Mouse (Mus musculus) megakaryocyte, embryonic 14.5 days (primary cell): ENCODE data around the gene Ecsit. TPM values are rescaled to one million over a fixed set of nuclear protein-coding genes. Genes with fewer than 3 reads are reported as not detected.

Source experiments
- H3K27me3 ChIP-seq: replicated peaks from 2 replicates; pipeline ENCODE3; 2012; ENCODE audit warnings: inconsistent platforms
- H3K36me3 ChIP-seq: replicated peaks from 2 replicates; pipeline ENCODE3; 2012; ENCODE audit warnings: low read length, inconsistent platforms, mixed read lengths
- H3K4me1 ChIP-seq: 2 replicates; pipeline ENCODE4 v1.6.1; 2012; ENCODE audit warnings: inconsistent platforms
- H3K4me3 ChIP-seq: replicated peaks from 2 replicates; pipeline ENCODE3; 2012; ENCODE audit warnings: moderate library complexity, mild to moderate bottlenecking, inconsistent platforms
- H3K9me3 ChIP-seq: 2 replicates; pipeline ENCODE4 v1.6.1; 2012; ENCODE audit warnings: inconsistent platforms
- FLI1 ChIP-seq: IDR thresholded peaks from 2 replicates; pipeline ENCODE4 v1.6.1; 2012; ENCODE audit warnings: low read length, inconsistent platforms, mixed read lengths
- GATA1 ChIP-seq: IDR thresholded peaks from 3 replicates; pipeline ENCODE4 v1.6.1; 2012; ENCODE audit warnings: mixed read lengths, low read length, inconsistent platforms, borderline replicate concordance
- polyA plus RNA-seq: library from polyadenylated mRNA; stranded (reverse); fragments of >175 nt; gene quantifications from 2 replicates; pipeline ENCODE4 v1.2.3, GENCODE M21; 2012; ENCODE audit warnings: low replicate concordance; ENCODE audit not compliant: insufficient read depth

Gene Ecsit
- polyA plus RNA-seq, 1 experiment: 16.8 TPM

DNA sequence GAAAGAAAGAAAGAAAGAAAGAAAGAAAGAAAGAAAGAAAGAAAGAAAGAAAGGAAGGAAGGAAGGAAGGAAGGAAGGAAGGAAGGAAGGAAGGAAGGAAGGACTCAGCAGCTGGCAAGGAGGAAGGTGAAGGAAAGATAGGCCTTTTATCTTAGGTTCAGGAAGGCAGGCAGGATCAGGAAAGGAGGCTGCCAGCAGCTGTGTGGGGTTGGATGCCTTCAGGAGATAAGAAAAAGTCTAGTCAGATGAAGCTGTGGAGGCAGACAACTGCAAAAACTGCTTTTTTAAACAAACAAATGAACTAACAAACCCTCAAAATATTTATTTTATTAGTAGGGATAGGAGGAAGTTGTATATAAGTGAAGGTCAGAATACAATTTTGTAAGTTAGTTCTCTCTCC, 36.3 kb upstream of the Ecsit start:
- H3K36me3 ChIP-seq: no peaks in the 10 kb centered on the region

DNA sequence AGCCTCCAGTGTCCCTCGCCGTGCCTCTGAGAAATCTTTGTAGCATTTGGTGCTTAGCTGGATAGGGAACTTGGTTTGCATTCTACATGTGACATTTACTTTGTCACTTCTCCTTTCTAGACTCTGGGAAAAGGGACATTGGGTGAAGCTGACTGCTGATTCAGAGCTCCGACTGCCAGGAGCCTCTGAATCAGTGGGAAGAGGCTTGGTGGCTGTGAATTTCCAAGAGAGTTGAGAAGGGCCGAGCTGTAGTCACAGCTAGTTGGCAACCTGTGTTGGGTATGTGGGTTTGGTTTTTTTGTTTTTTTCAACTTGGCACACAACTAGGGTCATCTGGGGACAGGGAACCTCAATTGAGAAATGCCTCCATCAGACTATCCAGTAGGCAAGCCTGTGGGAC, 34.3 kb upstream of the Ecsit start:
- Histone ChIP-seq H3K36me3 (peaks cover 3% of the 10 kb centered on the region), H3K4me1 (peaks cover 47% of the 10 kb centered on the region), H3K4me3 (no peak overlapping the region), H3K9me3 (peaks cover 3% of the 10 kb centered on the region; the same call in 1 of the 2 replicates), H3K27me3 (peaks cover 4% of the 10 kb centered on the region)
- TF ChIP-seq GATA1 (no peak), FLI1 (no peak)

More for the DNA sequence above, 36.3 kb upstream of the Ecsit start:
- no peak overlapping the region for H3K4me3 ChIP-seq
- TF ChIP-seq GATA1 (no peak), FLI1 (no peak)
- peaks cover 8% of the 10 kb centered on the region for H3K27me3 ChIP-seq
- H3K9me3 ChIP-seq: peaks cover 3% of the 10 kb centered on the region; the same call in 1 of the 2 replicates
- peaks cover 37% of the 10 kb centered on the region for H3K4me1 ChIP-seq

DNA sequence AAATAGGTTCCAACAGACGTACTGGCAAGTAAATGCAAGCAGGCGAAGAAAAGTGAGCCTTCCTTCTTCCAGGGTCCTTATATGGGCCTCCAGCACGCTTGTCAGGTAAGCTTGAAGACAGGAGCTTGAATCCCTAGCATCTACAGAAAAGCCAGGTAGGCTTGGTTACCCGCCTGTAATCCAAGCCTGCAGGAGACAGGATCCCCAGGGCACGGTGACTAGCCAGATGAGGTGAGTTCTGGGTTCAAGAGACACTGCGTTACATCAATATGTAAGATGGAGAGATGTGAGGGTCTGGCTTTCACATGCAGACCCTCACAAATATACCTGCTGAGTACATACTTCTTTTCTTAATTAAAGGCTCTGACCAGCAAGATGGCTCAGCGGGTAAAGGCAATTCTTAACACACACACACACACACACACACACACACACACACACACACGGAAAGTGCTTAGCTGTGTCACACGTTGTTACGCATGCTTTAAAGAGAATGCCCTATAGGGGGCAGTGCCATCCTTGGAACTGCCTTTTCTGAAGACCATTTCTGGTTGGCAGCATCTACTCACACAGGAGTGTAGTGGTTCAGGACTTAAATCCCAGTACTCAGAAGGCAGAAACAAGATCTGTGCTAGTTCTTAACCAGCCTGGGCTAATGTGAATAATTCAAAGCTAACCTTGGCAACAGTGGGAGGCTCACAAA, 32.7 kb upstream of the Ecsit start:
- Histone ChIP-seq H3K4me3 (peak overlapping the region; percentile 95), H3K4me1 (peaks cover 41% of the 10 kb centered on the region), H3K27me3 (peaks cover 4% of the 10 kb centered on the region), H3K36me3 (peaks cover 20% of the 10 kb centered on the region), H3K9me3 (peaks cover 3% of the 10 kb centered on the region; the same call in 1 of the 2 replicates)
- TF ChIP-seq GATA1: no peak
- no peak for TF ChIP-seq FLI1

GRCm38 (mm10) chr9:22116740-22117426, 31.6 kb upstream of the Ecsit start, which contains the start of gene Elof1:
Gene Elof1 (minus strand): TSS chr9:22117172.
- H3K4me1 ChIP-seq: peaks cover 32% of the 10 kb centered on the region
- peaks cover 3% of the 10 kb centered on the region; the same call in 1 of the 2 replicates for H3K9me3 ChIP-seq
- H3K27me3 ChIP-seq: peaks cover 4% of the 10 kb centered on the region
- peaks cover 30% of the 10 kb centered on the region for H3K36me3 ChIP-seq
- TF ChIP-seq GATA1 (no peak), FLI1 (peak; percentile 99; the same call in 1 of the 2 replicates)
- H3K4me3 ChIP-seq: peak within 1 kb of the TSS; percentile 95

- TF ChIP-seq FLI1 (no peak), GATA1 (no peak)
These were observed 30.8 kb upstream of the Ecsit start for GRCm38 (mm10) chr9:22116086-22116485.

GRCm38 (mm10) chr9:22115635-22116034, 30.4 kb upstream of the Ecsit start:
- peaks cover 42% of the 10 kb centered on the region for H3K36me3 ChIP-seq
- H3K27me3 ChIP-seq: peaks cover 4% of the 10 kb centered on the region
- TF ChIP-seq FLI1 (no peak), GATA1 (no peak)
- 0 out of 2 replicates have a peak, but pooled peaks cover 3% of the 10 kb centered on the region for H3K9me3 ChIP-seq
- no peak overlapping the region for H3K4me3 ChIP-seq
- H3K4me1 ChIP-seq: peaks cover 24% of the 10 kb centered on the region

More at GRCm38 (mm10) chr9:22116086-22116485, 30.8 kb upstream of the Ecsit start:
- peaks cover 26% of the 10 kb centered on the region for H3K4me1 ChIP-seq
- peaks cover 3% of the 10 kb centered on the region; the same call in 1 of the 2 replicates for H3K9me3 ChIP-seq
- H3K36me3 ChIP-seq: peaks cover 38% of the 10 kb centered on the region
- peak overlapping the region; percentile 95 for H3K4me3 ChIP-seq
- H3K27me3 ChIP-seq: peaks cover 4% of the 10 kb centered on the region

DNA sequence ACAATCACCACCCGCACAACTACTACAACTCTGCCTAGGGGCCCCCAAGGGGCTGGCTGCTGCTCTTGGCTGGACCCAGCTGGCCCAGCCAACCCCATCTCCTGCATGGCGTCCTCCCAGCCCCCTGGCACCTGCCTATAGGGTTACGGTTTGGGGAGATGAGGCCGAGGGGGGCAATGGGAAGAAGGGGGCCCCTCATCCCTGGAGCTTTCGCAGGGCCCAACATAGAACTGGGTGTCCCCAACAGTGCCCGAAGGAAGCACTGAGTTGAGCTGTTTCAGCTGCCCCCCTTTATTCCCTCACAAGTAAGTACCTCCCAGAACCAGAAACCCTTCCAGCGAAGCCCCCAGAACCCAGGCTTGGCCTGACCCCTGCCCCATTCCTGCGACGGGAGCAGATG, 23.0 kb upstream of the Ecsit start:
- H3K9me3 ChIP-seq: no peaks in the 10 kb centered on the region
- H3K27me3 ChIP-seq: peaks cover 14% of the 10 kb centered on the region
- peaks cover 38% of the 10 kb centered on the region for H3K36me3 ChIP-seq
- no peaks in the 10 kb centered on the region for H3K4me1 ChIP-seq
- no peak overlapping the region for H3K4me3 ChIP-seq
- TF ChIP-seq GATA1: no peak
- no peak for TF ChIP-seq FLI1

DNA sequence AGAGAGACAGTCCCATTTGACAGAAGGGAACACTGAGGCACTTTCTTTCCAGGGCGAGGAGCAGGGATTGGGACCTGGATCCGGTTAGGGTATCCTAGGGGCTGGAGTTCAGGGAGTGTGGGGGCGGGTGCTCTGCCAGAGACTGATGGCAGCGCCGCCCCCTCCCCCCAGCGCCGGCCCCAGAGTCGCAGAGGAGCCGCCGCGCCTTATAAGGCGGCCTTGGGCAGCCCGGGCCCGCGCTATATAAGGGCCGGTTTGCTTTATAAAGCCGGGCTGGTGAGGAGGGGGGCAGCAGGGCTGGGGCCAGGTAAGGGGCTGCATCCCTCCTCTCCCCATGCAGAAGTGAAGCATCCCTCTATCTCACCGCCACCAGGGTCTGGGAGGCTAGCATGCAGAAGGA, 14.7 kb upstream of the Ecsit start:
- Histone ChIP-seq H3K36me3 (no peaks in the 10 kb centered on the region), H3K9me3 (no peaks in the 10 kb centered on the region), H3K4me3 (peak overlapping the region; percentile 18), H3K27me3 (peaks cover 76% of the 10 kb centered on the region), H3K4me1 (peaks cover 24% of the 10 kb centered on the region)
- TF ChIP-seq GATA1 (no peak), FLI1 (no peak)

- H3K36me3 ChIP-seq: no peaks in the 10 kb centered on the region
- no peaks in the 10 kb centered on the region for H3K9me3 ChIP-seq
- TF ChIP-seq FLI1 (no peak), GATA1 (no peak)
- H3K27me3 ChIP-seq: peaks cover 74% of the 10 kb centered on the region
- H3K4me1 ChIP-seq: peaks cover 24% of the 10 kb centered on the region
- H3K4me3 ChIP-seq: no peak within 1 kb of the TSS
These were observed 13.9 kb upstream of the Ecsit start, which contains the start of gene Cnn1 for GRCm38 (mm10) chr9:22098993-22099696. Gene Cnn1 (plus strand): TSS chr9:22099216.
